Mouse (Mus musculus): ENCODE measurements around the gene Adarb2. TPM values are rescaled to one million over a fixed set of nuclear protein-coding genes. Genes with fewer than 3 reads are reported as not detected.

The Adarb2 gene
- polyA plus RNA-seq, 1 experiment: not detected

DNA sequence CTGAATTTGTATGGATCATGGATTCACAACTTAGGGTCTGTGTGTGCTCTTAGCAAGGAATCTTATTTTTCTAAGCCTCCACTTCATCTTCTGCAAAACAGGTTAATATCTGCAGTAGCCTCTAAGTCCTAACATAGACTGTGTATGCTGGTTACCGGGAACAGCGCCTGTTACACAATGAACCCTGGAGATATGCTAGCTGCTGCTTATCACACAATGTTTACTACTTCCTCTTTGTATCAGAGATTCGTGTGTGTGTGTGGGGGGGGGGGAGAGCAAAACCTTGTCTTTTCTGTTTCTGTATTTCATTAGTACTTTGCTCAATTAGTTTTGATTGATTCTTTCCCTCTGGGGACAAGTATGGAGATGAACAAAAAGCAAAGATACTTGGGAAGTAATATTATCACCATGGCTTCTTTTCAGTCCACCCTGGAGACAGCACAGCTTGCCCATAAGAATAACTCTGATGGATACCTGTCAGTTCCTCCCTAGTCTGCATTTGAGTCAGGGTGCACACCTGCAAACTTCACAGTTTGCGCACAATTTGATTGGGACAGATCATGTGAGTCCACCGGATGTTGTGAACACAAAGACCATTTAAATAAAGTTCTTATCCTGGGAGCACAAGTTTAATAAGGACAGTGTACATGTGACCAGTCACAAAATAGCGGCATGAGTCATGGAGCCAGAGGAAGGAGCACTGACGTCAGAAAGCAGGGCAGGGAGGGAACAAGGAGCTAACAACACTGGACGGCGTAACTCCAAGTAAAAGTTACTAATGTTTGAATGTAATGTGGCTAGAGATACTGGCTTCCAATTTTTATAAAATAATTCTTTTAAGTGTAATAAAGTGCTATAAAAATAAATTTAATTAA is 442.4 kb downstream of the Adarb2 start:
- Histone ChIP-seq H3K27me3 (replicated peaks) (no peaks in the 10 kb centered on the region), H3K4me3 (replicated peaks) (no peak overlapping the region), H3K36me3 (replicated peaks; ENCODE audit: low read length) (no peaks in the 10 kb centered on the region), H3K4me1 (peaks cover 17% of the 10 kb centered on the region), H3K9me3 (no peaks in the 10 kb centered on the region)
- no peak for TF ChIP-seq FLI1 (IDR thresholded peaks at IDR 0.05; ENCODE audit: low read length)
- TF ChIP-seq GATA1 (IDR thresholded peaks at IDR 0.05; ENCODE audit: borderline replicate concordance, low read length): no peak

DNA sequence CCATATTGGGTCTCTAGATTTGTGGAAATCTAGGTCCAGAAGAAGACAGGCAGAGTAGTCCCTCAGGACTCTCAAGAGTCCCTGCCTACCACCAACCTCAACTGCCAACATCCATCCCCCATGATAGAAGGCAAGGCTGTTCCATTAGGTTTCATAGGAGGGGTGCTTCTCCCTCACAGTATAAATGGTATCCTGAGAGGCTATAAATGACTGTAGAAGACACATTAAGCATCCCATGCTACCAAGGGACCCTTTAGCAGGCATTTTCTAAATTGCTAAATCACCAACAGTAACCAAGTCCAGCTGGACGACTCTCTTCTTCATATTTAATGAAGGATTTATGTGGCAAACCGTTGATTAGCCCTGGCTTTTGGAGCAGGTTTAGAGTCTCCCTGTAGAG is 446.6 kb downstream of the Adarb2 start:
- Histone ChIP-seq H3K4me1 (peaks cover 10% of the 10 kb centered on the region), H3K4me3 (replicated peaks) (no peak overlapping the region), H3K27me3 (replicated peaks) (no peaks in the 10 kb centered on the region), H3K9me3 (no peaks in the 10 kb centered on the region), H3K36me3 (replicated peaks; ENCODE audit: low read length) (no peaks in the 10 kb centered on the region)
- no peak for TF ChIP-seq GATA1 (IDR thresholded peaks at IDR 0.05; ENCODE audit: borderline replicate concordance, low read length)
- no peak for TF ChIP-seq FLI1 (IDR thresholded peaks at IDR 0.05; ENCODE audit: low read length)

DNA sequence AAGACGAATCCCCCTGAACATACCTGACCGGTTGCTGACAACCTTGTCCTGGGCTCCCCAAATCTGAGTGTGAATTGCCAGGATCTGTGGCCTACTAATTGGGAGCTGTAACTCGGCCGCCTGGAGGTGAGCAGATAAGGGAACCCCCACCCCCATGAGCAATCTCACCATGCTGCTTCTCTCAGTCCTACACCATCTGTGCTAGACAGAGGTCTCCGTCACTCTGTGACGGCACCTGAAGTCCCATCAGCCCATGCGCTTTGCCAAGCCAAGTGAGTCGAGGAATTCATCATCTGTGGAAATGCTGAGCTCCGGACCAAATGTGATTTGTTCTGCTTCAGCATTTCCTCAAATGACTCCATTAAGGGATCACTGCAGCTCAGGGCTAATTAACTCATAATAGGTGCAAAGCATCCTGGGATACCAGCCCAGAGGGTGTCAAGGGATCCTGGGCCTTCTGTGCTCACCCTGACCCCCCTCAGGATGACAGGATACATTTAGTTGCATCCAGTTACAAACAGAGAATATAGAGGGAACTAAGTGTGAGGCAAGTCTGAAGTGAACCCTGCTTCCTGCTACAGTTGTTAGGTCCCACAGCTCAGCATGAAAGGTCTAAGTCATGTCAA is 462.1 kb downstream of the Adarb2 start:
- Histone ChIP-seq H3K36me3 (replicated peaks; ENCODE audit: low read length) (no peaks in the 10 kb centered on the region), H3K4me1 (no peaks in the 10 kb centered on the region), H3K9me3 (peaks cover 12% of the 10 kb centered on the region), H3K4me3 (replicated peaks) (no peak overlapping the region), H3K27me3 (replicated peaks) (peaks cover 7% of the 10 kb centered on the region)
- TF ChIP-seq GATA1 (IDR thresholded peaks at IDR 0.05; ENCODE audit: borderline replicate concordance, low read length) (no peak), FLI1 (IDR thresholded peaks at IDR 0.05; ENCODE audit: low read length) (no peak)

DNA sequence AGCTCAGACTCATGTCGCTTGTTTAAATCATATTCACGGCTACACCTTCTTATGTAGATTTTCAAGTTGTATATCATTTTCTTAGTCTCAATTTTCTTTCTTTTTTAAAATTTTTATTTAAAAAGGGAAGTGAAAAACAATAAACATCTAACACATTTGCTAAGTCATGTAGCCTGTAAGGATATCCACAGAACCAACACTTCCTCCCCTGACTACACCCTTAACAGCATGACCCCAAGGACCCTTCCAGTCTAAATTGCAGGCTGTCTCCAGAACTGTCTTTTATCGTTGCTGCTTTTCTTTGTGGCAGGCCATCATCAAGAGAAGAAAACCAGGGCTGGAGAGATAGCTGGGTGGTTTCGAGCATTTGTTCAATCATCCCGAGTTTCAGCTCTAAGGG is 474.5 kb downstream of the Adarb2 start:
- H3K36me3 ChIP-seq (replicated peaks; ENCODE audit: low read length): no peaks in the 10 kb centered on the region
- H3K27me3 ChIP-seq (replicated peaks): peaks cover 6% of the 10 kb centered on the region
- H3K4me1 ChIP-seq: peaks cover 8% of the 10 kb centered on the region; the same call in 1 of the 2 replicates
- TF ChIP-seq GATA1 (IDR thresholded peaks at IDR 0.05; ENCODE audit: borderline replicate concordance, low read length) (no peak), FLI1 (IDR thresholded peaks at IDR 0.05; ENCODE audit: low read length) (no peak)
- H3K4me3 ChIP-seq (replicated peaks): no peak overlapping the region
- H3K9me3 ChIP-seq: no peaks in the 10 kb centered on the region

DNA sequence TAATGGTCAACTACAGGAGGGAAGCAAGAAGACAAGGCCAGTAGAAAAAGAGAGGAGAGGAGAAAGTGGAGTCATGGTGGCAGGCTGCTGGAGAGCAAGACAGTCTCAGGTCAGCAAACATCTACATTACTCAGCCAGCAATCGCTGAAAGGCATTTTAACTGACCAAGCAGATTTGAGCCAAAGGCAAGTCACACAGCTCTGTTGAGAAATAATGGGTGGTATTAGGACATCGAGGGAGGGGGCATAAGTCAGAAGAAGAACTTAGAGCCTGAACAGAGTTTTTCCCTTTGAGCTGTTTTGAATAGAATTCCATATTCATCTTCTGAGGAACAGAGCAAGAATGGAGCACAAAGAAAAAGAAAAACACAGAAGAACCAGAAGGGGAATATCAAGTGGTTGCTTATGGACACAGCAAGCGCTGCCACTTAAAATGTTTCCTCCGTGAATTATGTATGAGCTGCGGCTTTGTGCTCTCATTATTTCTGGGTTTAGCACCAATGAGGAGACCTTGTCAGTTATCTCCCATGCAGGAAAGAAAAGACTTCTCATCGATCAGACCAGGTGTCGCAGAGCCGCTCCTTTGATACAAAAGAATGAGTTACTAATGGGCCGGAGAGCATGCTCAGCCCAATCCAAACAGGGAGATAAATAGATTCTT is 477.9 kb downstream of the Adarb2 start:
- no peak for TF ChIP-seq FLI1 (IDR thresholded peaks at IDR 0.05; ENCODE audit: low read length)
- TF ChIP-seq GATA1 (IDR thresholded peaks at IDR 0.05; ENCODE audit: borderline replicate concordance, low read length): no peak
- Histone ChIP-seq H3K4me1 (peaks cover 8% of the 10 kb centered on the region; the same call in 1 of the 2 replicates), H3K4me3 (replicated peaks) (no peak overlapping the region), H3K27me3 (replicated peaks) (no peaks in the 10 kb centered on the region), H3K36me3 (replicated peaks; ENCODE audit: low read length) (no peaks in the 10 kb centered on the region), H3K9me3 (no peaks in the 10 kb centered on the region)

DNA sequence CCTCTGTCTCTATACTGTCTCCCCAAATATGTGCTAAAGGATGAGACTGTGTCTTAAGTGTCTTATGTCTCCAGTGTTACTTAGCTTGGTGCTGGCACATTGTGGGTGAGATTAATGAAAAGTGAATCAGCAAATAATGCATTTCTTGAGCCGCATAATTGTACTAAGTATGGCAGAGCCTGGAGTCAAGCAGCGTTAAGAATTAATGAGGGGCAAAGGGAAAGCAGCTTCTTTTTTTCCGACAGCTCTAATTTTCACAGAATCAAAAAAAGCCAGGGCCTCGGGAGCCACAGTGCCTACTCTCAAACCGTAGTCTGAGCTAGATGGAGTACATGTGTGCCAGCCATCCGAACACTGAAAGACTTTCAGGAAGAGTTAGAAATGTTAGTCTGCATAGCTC is 488.8 kb downstream of the Adarb2 start:
- Histone ChIP-seq H3K4me3 (replicated peaks) (no peak overlapping the region), H3K4me1 (no peaks in the 10 kb centered on the region), H3K36me3 (replicated peaks; ENCODE audit: low read length) (no peaks in the 10 kb centered on the region), H3K9me3 (peaks cover 4% of the 10 kb centered on the region), H3K27me3 (replicated peaks) (peaks cover 3% of the 10 kb centered on the region)
- TF ChIP-seq GATA1 (IDR thresholded peaks at IDR 0.05; ENCODE audit: borderline replicate concordance, low read length) (no peak), FLI1 (IDR thresholded peaks at IDR 0.05; ENCODE audit: low read length) (no peak)

DNA sequence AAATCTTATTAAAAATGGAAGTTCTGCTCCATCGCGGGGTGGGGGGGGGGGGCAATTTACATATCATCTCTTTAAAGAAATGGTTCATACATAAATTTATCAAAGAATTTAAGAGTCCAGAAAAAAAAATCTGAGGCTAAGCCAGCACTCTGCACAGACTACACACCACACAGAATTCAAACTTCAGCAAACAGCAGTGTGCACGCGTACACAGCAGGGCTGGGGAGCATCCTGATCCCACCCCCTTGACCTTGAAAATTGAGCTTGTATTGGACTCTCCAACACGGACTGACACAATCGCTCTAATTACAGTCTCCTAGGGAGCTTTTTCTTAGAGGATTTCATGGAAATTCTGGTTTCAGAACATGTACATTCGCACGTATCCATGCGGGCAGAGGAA is 490.1 kb downstream of the Adarb2 start:
- no peak overlapping the region for H3K4me3 ChIP-seq (replicated peaks)
- no peak for TF ChIP-seq GATA1 (IDR thresholded peaks at IDR 0.05; ENCODE audit: borderline replicate concordance, low read length)
- TF ChIP-seq FLI1 (IDR thresholded peaks at IDR 0.05; ENCODE audit: low read length): no peak
- H3K36me3 ChIP-seq (replicated peaks; ENCODE audit: low read length): no peaks in the 10 kb centered on the region
- peaks cover 16% of the 10 kb centered on the region for H3K9me3 ChIP-seq
- peaks cover 3% of the 10 kb centered on the region for H3K27me3 ChIP-seq (replicated peaks)
- no peaks in the 10 kb centered on the region for H3K4me1 ChIP-seq

DNA sequence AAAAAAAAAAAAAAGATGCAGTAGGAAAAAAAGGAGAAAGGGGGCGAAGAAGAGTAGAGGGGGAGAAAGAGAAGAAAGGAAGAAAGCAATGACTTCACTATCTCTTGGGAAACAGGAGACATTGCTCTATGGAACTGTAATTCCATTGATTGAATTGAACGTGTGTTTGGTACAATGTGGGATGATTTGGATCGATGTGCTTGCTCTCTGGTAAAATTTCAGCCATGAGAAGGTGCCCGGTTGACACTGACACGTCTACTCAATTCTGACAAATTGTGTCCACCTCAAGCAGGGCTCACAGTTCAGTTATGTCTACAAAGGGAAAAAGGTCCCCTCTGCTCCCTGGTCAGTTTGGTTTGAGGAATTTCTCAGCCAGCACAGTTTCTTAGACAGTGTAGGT is 495.8 kb downstream of the Adarb2 start:
- Histone ChIP-seq H3K36me3 (replicated peaks; ENCODE audit: low read length) (no peaks in the 10 kb centered on the region), H3K4me1 (no peaks in the 10 kb centered on the region), H3K4me3 (replicated peaks) (no peak overlapping the region), H3K27me3 (replicated peaks) (no peaks in the 10 kb centered on the region), H3K9me3 (peaks cover 12% of the 10 kb centered on the region)
- TF ChIP-seq GATA1 (IDR thresholded peaks at IDR 0.05; ENCODE audit: borderline replicate concordance, low read length) (no peak), FLI1 (IDR thresholded peaks at IDR 0.05; ENCODE audit: low read length) (no peak)

DNA sequence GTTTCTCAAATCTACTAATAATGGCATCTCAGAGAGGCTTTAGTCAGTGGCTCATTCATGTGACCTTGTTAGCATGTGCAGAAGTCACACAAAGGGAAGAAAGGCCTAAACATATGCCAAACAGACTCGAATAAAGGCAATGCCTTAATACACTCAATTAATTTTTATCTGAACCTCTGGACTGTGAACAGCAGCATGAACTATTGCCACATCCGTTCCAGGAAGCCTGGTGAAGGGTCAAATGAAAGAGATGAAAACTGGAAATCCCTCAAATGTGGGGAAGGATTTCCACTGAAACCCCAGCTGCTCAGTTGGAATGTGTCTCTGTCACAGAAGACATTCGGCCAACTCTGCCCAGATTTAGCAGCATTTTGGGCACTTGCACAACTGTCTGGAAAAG is 497.2 kb downstream of the Adarb2 start:
- Histone ChIP-seq H3K9me3 (peaks cover 12% of the 10 kb centered on the region), H3K27me3 (replicated peaks) (no peaks in the 10 kb centered on the region), H3K4me1 (no peaks in the 10 kb centered on the region), H3K4me3 (replicated peaks) (no peak overlapping the region), H3K36me3 (replicated peaks; ENCODE audit: low read length) (no peaks in the 10 kb centered on the region)
- no peak for TF ChIP-seq GATA1 (IDR thresholded peaks at IDR 0.05; ENCODE audit: borderline replicate concordance, low read length)
- no peak for TF ChIP-seq FLI1 (IDR thresholded peaks at IDR 0.05; ENCODE audit: low read length)

DNA sequence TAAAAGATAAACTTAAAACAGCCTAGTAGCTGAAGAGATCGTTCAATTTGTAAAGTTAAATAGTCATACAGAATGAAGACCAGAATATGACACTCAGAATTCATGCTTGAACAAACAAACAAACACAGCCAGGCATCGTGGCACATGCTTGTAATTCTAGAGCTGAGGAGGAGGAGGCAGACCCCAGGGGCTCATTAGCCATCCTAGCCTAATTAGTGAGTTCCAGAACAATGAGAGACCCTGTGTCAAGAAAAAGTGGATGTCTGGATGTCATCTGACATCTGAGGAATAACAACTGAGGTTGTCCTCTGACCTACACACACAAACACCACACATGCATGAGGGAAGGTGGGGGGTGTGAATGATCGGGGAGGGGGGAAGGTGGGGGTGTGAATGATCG is 498.3 kb downstream of the Adarb2 start:
- no peak overlapping the region for H3K4me3 ChIP-seq (replicated peaks)
- peaks cover 12% of the 10 kb centered on the region for H3K9me3 ChIP-seq
- no peaks in the 10 kb centered on the region for H3K27me3 ChIP-seq (replicated peaks)
- no peaks in the 10 kb centered on the region for H3K36me3 ChIP-seq (replicated peaks; ENCODE audit: low read length)
- TF ChIP-seq GATA1 (IDR thresholded peaks at IDR 0.05; ENCODE audit: borderline replicate concordance, low read length) (no peak), FLI1 (IDR thresholded peaks at IDR 0.05; ENCODE audit: low read length) (no peak)
- H3K4me1 ChIP-seq: no peaks in the 10 kb centered on the region
